Mouse (Mus musculus) left cerebral cortex, postnatal 4 days (tissue): ENCODE measurements at regions not wholly inside any gene's neighbourhood (a gene's known extent, or its start where the extent isn't known, plus 50 kb on each side); places are given as distances from the start of the nearest gene placed in this dataset.
A peak's percentile ranks its signal among the peaks of the same experiment; 100 is the strongest.

ENCODE experiments used
- DNase-seq: peaks from one replicate; pipeline ENCODE4 v3.0.0-alpha.2; 2022
- intact Hi-C: fragments of 180-260 bp; cut with DNase I; formaldehyde crosslinking; loops from one replicate; pipeline ENCODE4 v1.15.1; 2025

DNA sequence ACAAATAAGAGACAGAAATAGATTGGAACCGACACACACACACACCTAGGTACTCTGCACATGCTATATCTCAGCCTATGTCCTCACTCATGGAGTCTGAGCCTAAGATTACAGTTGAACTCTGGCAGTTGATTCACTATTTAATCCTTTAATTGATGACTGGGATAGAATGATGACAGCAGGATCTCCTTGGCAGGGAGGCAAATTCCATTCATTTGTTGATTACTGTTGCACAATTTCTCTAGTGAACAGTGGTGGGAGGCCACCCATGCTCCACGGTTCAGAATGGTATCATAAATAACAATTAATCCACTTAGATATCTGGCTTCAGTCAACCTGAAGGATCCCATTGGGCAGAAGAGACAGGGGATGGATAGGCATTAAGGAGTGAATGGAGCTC is 181.3 kb upstream of the Auts2 start:
- intact Hi-C loops: no loop called here
- DNase-seq: no peak

DNA sequence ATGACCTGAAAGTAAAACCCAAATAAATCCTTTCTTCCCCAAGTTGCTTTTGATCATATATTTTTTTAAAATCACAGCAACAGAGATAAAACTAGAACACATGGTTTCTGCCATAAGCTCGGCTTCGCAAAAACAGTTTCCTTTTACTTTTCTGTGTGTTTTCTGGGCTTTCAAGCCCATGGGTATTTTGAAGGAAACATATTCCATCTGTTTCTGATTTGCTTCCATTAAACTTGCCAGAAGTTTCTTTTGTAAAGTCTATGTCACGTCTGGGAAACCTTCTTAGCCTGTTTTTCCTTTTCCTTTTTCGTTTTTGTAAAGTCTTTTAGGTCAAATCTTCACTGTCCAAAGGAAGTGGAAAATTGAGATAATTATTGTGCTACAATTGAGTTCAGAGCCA is 167.2 kb upstream of the Auts2 start:
- intact Hi-C loops: no loop called here
- DNase-seq: no peak

DNA sequence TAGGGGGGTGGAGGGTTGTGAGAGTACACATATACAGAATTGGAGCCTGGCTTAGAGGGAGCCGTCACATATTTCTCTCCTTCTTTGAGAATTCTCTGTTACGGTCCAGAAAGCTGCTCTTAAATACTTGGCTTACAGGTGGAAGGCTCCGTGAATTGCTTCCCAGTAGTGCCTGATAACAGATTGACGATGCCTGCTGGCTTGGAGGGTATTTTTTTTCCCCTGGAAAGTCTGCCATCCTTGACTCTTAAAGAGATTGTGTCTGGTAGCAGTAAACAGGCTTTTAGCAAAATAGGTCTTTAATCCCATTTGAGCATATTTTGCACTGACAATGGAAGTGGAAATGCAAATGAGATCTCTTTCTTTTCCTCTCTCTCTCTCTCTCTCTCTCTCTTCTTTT is 164.4 kb upstream of the Auts2 start:
- intact Hi-C loops: no loop called here

DNA sequence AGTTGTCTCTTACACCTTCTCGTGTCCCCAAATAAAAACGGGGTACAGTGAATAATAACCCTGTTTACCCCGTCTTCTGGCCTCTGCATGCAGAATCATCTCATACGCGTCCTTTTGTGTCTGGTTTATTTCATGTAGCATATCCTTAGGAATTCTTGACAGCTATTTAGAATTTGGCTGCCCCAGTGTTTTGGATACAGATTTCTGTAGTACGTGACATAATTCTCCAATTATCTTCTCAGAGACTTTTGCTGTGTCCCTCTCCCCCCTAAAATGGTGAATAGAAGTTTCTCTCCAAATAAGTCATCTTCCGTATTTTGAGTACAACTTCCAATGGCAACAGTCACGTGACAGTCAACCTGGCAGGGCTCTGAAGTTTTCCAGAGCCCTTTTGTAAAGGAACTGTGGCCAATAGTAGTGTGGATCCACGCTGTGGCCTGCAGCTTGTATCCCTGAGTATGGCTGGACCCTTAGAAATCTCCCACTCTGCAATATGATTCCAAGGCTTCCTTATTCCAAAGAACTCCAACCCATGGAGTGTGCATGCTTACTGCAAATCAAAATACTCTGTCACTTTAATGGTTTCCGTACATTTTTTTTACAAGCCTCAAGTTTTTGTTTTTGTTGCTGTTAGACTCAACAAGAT is 160.4 kb upstream of the Auts2 start:
- intact Hi-C loops: no loop called here
- no peak for DNase-seq

More for the DNA sequence above, 164.4 kb upstream of the Auts2 start:
- DNase-seq: no peak

DNA sequence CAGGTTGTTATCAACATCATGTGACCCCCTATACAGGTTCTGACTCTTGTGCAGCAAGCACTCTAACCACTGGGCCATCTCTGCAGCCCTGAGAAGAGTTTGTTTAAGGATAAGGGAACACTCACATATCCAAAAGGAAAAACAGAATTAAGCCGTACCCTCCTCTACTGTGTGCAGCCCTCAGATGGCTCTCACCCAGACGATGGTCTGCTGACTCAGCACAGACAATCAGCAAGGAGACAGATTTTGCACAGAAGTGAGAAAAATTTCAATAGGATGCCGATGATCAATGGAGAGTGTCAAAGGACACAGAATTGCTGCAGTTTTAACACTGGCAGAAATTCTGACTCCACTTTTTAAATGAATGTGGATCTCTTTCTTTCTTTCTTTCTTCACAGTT is 159.4 kb upstream of the Auts2 start:
- no peak for DNase-seq
- intact Hi-C loops: no loop called here

DNA sequence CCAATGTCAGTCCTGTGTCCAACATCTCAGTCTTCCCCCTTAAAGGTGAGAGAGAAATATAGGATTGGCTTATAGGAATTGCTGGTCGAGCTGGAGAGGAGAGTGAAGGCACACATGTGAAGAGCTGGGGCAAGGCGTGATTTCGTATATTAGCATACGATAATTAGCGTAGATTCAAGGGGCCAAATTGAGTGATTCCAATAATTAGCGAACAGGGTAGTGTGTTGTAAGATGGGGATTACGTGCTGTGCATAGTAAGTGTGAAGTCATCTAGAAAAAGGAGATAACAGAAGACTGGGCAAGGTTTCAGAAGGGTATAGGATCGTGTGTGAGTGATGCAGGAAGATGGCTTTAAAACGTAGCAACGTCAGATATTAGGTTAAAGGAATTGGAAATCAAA is 147.6 kb upstream of the Auts2 start:
- DNase-seq: no peak
- intact Hi-C loops: no loop called here

DNA sequence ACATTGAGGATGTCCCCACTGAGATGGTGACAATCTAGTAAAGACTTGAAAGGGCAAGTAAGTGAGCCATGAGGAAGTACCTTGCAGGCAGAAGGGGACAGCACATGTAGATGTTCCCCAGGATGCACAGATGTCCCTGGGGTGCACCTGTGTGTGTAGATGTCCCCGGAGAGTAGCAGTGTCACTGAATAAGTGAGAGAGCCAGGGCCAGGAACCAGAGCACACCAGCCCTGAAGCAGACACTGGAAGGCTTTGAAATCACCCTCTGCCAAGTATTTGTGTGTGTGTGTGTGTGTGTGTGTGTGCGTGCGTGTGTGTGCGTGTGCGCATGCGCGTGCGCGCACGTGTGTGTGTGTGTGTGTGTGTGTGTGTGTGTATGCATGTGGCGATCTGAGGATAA is 132.1 kb upstream of the Auts2 start:
- intact Hi-C loops: no loop called here
- DNase-seq: no peak

DNA sequence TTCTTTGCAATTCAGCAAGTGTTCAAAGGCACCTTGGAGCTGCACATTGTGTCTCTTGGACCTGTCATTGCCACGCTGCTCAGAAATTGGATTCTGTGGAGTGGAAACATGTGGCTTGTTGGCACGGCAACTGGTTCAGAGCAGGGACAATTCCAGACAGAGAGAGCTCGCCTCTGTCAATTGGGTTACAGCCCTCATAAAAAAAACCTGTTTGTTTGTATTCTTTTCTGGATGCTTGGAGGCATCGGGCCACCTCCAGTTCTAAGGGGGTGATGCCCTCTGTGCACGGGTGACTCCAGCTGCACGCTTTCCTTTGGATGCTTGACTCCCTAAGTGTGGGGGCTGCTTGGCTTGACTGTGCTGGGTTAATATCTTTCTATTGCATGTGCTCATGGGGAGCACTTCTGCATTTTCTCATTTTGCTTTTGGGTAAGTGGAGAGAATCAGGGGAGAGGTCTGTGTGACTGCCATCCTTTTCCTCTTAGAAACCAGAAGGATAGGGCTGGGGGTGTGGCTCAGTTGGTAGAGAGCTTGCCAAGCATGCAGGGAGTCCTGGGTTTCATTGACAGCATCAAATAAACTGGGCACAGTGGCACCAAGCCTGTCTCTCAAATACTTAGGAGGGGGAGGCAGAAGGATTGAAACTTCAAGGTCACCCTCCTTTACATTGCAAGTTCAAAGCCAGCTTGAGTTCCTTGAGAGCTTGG is 130.6 kb upstream of the Auts2 start:
- intact Hi-C loops: no loop called here
- peak; percentile 37 for DNase-seq

DNA sequence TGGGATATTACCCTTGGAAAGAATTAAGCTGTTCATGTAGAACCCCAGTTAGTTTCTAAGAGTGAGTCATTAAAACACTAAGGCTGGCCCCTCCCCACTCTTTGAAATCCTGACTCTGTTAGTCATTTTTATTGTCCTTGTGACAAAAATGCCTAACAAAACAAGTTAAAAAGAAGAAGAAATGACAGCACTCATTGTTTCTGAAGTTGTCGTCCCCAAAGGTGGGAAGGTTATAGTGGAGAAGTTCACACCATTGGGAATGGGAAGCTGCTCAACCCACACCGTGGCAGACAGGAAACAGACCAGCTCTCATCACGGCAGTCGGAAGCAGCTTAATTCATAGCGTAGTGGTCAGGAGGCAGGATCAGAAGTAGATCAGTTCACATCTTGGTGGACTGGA is 128.4 kb upstream of the Auts2 start:
- no peak for DNase-seq
- intact Hi-C loops: no loop called here

DNA sequence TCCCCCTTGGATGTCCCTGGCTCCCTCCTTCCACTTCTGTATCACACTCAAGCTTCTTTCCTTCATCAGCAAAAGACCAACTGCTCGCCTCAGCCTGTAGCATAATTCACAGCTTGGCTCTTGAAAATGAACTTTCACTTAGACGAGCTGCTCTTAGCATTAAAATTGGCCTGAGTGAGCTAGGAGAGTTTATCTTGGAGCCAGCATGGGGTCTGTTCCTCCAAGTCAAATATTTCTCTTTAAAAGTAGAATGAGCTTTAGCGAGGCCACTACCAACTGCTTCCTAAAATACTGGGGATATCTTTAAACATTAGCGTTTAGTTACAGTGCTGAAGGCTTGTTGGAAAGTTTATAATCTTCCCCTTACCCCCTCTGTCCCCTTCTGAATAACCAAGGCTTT is 124.2 kb upstream of the Auts2 start:
- no peak for DNase-seq
- intact Hi-C loops: no loop called here

DNA sequence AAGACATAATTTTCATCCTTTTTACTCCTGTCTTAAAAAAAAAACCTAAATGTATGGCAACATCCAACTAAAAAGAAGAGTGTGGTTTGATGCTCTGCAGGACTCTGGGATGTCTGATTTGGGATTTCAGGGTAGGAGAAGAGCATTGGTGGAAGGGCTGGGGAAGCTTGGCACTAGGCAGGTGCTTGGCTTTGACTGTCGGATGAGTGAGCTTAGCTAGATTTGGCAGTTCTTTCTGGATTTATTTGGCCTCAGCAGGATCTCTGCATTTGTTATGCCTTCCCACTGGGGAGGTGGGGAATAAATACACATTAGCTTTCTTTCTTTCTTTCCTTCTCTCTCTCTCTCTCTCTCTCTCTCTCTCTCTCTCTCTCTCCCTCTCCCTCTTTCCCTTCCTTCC is 118.1 kb upstream of the Auts2 start:
- peak; percentile 28 for DNase-seq
- intact Hi-C loops: no loop called here

DNA sequence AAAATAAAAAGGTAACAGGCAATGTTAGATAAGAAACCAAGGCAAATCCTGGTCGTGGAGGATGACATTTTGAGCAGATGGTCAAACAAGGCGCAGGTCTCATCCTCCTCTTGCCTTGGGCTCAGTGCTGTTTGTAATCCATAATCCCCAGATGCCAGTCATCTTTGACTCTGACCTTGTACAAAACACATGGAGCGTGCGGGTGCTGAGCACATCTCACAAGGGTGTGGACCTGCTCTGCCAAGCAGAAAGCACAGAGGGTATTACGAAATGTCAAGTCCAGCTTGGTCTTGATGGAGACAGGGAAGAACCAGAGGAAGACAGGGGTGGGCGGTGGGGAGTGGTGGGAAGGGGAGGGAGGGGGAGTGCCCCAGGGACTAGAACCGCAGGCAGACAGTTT is 116.9 kb upstream of the Auts2 start:
- intact Hi-C loops: no loop called here
- DNase-seq: no peak

DNA sequence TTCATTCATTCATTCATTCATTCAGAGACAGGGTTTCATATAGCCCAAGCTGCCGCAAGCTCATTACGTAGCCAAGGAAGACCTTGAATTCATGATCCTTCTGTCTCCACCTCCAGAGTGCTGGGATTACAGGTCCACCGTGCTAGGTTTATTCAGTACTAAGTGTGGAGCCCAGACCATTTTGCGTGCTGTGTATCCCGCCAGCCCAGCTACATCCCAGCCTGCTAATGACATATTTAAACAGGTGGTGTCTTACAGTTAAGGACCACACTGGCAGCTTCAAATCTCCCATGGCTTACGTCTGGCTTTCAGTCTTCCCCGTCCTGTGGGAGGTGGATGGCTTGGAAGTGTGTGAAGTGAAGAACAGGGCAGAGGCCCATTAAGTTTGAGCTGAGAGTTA is 111.2 kb upstream of the Auts2 start:
- no peak for DNase-seq
- intact Hi-C loops: no loop called here

DNA sequence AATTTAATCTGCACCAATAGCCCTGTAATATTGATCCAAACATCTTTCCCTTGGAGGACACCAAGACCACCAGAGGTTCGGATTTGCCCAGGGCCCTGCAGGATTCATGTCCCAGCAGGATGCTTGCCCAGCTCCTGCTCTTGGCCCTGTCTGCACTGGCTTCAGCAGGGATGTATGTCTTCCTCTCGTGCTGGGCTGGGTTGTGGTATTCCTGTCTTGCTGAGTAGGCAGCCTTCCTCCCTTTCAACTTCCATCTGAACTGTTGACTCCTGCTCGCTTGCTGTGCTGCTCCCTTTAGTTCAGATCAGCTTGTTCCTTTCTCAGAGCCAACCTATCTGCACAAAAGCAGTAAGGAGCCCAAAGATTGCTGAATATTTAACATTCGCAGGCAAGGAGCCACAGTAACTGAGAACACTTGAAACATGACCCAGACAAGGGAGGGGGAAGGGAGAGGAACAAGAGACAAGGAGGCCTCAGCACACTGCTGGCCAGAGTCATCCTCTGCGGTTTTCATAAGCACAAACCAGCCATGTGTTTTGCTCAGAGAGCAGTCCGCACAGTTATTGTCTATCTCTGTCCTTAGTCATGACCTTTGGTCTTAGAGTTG is 110.7 kb upstream of the Auts2 start:
- intact Hi-C loops: no loop called here

DNA sequence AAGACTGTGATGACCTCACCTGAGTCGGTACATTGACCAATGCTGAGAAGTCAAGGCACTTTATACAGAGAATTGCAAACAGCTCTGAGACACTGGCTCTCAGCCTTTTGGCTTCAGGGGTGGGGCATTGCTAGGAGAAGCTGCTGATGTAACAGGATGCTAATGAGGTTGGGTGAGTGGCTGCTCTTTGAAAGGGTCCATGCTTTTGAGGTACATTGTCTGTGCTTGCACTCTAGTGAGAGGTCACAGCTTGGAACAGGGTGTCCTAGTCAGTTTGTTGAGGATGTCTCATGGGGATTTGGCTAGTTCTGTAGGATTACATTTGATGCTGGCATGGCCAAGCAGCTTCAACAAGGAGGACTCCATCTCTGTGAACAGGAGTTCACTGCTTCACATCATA is 109.1 kb upstream of the Auts2 start:
- intact Hi-C loops: no loop called here
- DNase-seq: no peak

More for the DNA sequence above, 110.7 kb upstream of the Auts2 start:
- DNase-seq: peak; percentile 20

DNA sequence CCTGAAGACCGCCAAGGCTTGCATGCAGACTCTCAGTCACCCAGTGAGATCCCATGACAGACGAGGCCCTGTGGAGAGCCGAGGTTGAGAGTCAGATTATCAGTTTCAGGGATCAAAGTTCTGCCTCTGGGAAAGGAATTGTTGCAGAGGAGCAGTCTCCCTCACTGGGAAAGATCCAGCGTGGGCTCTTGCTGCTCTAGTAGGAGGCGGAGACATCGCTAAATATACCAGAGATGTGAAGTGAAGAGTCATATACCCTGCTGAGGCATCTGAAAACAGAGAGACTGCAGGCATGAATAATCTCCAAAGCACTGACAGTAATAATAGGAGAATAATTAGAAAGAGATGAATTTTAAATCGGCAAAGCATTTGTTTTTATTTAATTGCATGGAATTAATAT is 106.6 kb upstream of the Auts2 start:
- intact Hi-C loops: no loop called here

DNA sequence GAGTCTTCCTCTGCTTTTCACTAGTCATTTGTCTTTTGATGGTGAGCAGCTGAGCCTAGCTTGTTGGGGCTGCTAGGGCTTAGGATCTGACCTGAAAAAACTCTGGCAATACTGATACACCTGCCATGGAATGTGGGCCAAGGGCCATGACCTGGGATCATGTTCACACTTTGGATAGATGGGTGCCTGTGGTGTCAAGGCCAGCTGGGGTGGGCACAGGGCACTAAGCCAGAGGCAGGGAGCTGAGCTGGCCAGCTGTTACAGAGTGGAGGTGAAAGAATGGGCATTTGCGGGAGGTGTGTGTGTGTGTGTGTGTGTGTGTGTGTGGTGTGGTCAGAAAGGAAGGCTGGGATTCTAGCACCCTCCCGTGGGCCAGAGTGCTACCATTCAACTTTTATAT is 105.6 kb upstream of the Auts2 start:
- DNase-seq: no peak
- intact Hi-C loops: no loop called here

More for the DNA sequence above, 106.6 kb upstream of the Auts2 start:
- DNase-seq: no peak

DNA sequence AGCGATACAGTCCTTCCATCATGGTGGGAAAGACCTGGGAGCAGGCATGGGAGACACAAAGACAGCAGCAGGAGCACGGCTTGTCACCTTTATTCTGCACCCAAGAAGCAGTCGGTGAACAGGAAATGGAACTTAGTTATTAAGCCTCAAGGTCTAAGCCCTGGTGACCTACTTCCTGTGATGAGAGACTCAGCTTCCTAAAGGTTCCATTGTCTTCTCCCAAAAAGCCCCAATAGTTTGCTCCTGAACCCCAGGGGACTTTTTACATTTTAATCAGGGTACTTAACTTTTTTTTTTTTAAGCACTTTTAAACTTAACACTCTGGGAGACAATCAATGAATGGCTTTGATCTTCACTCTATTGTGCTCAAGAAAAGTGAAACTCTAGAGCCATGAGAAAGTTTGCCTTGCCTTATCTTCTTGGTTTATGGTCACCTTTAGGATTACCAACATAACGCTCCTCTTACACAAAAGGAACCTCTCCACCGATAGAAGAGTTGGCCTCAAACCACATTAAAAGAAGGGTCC is 101.6 kb upstream of the Auts2 start:
- intact Hi-C loops: no loop called here
- DNase-seq: no peak

DNA sequence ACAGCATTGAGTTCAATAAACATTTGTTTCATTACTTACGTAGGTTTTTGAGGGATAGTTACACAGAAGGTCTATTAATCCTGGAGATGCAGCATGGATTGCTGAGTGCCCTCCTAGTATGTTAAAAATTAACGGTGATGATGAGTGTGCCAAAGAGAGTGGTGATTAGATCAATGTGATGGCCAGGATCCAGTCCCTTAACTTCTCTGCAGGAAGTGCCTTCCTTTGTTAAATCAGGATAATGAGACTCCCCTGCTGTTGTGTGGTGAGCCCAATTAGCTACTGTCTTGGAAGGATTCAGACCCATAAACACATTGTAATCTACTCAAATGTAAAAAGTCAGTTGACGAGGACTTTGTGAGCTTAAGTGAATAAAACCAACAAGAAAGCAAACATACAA is 100.1 kb upstream of the Auts2 start:
- no peak for DNase-seq
- intact Hi-C loops: no loop called here

DNA sequence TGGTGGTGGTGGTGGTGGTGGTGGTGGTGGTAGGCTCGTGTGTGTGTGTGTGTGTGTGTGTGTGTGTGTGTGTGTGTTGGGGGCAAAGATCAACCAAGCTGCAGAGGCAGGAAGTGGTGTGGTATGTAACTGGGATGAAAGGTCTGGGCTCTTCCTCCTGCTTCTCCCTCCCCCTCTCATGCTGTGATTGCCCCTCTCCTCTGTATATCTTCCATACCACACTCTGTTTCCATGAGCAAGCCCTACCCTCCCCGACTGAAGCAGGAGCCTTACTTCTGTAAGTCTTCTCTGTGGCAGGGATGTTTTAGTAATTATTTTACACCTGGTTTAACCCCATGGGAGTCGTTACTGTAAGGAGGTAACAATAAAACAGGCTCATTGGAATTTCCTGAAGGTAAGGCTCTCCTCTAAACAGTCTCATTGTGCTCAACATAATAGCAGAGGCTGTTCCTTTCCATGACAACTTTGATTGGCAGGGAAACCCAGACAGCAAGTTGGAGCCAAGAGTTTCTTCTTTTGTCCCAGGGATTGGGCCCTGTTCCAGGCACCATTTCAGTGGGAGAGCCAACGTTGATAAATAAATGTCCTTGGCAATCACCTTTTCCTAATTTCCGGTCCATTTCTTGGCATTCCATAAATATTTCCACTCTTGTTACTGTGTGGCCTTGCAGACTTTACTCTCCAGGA is 90.2 kb upstream of the Auts2 start:
- intact Hi-C loops: no loop called here
- DNase-seq: peak; percentile 10

DNA sequence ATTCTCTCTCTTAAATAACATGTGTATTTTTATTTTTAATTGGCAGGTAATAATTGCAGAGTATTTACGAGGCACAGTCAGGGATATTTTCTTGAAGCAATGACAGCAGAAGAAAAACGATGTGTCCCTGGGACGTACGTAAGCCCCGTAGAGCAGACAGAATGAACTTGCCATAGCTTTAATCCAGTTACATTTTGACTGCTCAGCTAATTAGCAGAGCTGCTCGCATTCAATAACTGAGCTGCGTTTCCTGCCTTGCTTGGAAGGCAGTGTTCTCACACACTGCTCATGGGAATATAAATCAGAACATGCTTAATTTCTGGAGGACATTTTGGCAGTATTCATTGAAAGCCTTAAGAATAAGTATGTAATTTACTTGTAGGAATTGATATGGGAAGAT is 78.6 kb upstream of the Auts2 start:
- intact Hi-C loops: no loop called here
- no peak for DNase-seq

DNA sequence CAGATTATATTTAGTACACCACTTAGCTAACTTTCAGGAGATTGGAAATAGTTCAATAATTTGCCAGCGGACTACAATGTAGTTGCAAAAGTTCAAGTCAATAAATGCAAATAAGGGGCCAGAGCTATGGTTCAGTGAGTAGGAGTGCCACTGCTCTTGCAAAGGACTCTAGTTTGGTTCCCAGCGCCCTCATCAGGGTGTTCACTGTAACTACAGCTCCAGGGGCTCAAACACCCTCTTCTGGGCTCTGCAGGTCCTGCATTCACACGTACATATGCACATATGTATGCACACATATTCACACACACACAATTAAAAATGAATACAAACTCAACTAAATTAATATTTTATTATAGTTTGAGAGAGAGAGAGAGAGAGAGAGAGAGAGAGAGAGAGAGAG is 74.1 kb upstream of the Auts2 start:
- intact Hi-C loops: no loop called here
- no peak for DNase-seq
